ENCODE assay signal across 10 mouse cellular contexts in genomic region chr10:69044171-69044651, GRCm38 (mm10).
DNase-seq lines count a peak whose midpoint lies in the region; ATAC-seq and TF ChIP-seq lines count a peak whose summit lies in the region.
"Had no signal": no experiment of that assay in that cellular context is flagged by ENCODE, and none has a peak within 500 bp of the region (broad histone marks: within the 10 kb centered on the region; RNA-seq: fewer than 3 reads in every experiment).

No protein-coding gene starts in this region.

- H3K4me3 ChIP-seq in hindbrain, embryonic 13.5 days = no peak overlapping the region
- no peak overlapping the region for H3K4me3 ChIP-seq in limb, embryonic 14.5 days (replicated peaks; ENCODE audit: low read length)
- H3K4me3 ChIP-seq: heart, embryonic 13.5 days had no signal

- 30% methylated on average over 12 of the region's 12 CpGs for WGBS in hindbrain, embryonic 13.5 days
- 14% methylated on average over 12 of the region's 12 CpGs for WGBS in limb, embryonic 14.5 days

- no peaks in the 10 kb centered on the region for H3K9me3 ChIP-seq in hindbrain, embryonic 13.5 days
- H3K9me3 ChIP-seq in limb, embryonic 14.5 days (ENCODE audit: control insufficient read depth, low read length) = no peaks in the 10 kb centered on the region
- H3K9me3 ChIP-seq: heart, embryonic 13.5 days had no signal

- H3K4me2 ChIP-seq in hindbrain, embryonic 13.5 days = no peak overlapping the region
- no peak overlapping the region for H3K4me2 ChIP-seq in limb, embryonic 14.5 days (replicated peaks; ENCODE audit: low read depth, low read length, severe bottlenecking)
- H3K4me2 ChIP-seq: heart, embryonic 13.5 days had no signal

- ATAC-seq in hindbrain, embryonic 13.5 days (ENCODE audit: low FRiP score) = no peak
- ATAC-seq in limb, embryonic 14.5 days (ENCODE audit: low FRiP score, low read depth) = no peak

- H3K36me3 ChIP-seq in hindbrain, embryonic 13.5 days = no peaks in the 10 kb centered on the region
- no peaks in the 10 kb centered on the region for H3K36me3 ChIP-seq in limb, embryonic 14.5 days (ENCODE audit: control insufficient read depth, insufficient read depth, low read length)
- H3K36me3 ChIP-seq: heart, embryonic 13.5 days had no signal

- intact Hi-C loops in heart, postnatal 25 days (cut with DNase I) = no loop called here

- peaks cover 27% of the 10 kb centered on the region for H3K4me1 ChIP-seq in hindbrain, embryonic 13.5 days (replicated peaks)
- H3K4me1 ChIP-seq in limb, embryonic 14.5 days (ENCODE audit: control insufficient read depth, insufficient read depth, low read length) = peaks cover 28% of the 10 kb centered on the region
- H3K4me1 ChIP-seq: heart, embryonic 13.5 days had no signal

- no peak for TF ChIP-seq POLR2A in limb, embryonic 14.5 days (IDR thresholded peaks at IDR 0.05; ENCODE audit: borderline replicate concordance, extremely low read depth, insufficient read depth, insufficient read length)

- H3K27ac ChIP-seq in hindbrain, embryonic 13.5 days = peak overlapping the region; percentile 70
- peak overlapping the region; percentile 70 for H3K27ac ChIP-seq in limb, embryonic 14.5 days (replicated peaks; ENCODE audit: low read depth, low read length)
- H3K27ac ChIP-seq: heart, embryonic 13.5 days had no signal

- no peaks in the 10 kb centered on the region for H3K27me3 ChIP-seq in hindbrain, embryonic 13.5 days
- H3K27me3 ChIP-seq in limb, embryonic 14.5 days (ENCODE audit: control insufficient read depth, insufficient read depth, low read length) = no peaks in the 10 kb centered on the region
- H3K27me3 ChIP-seq: heart, embryonic 13.5 days had no signal

- DNase-seq in cerebellum, adult 9-10 months = peak; percentile 14
- no peak for DNase-seq in cerebellum, adult 11 months
- peak; percentile 9 to 15 for DNase-seq in cerebellum, postnatal 36 days
- peak; percentile 23 for DNase-seq in limb, embryonic 14.5 days (ENCODE audit: low spot score)
- no peak for DNase-seq in heart, postnatal 25 days (ENCODE audit: low spot score)
- no peak for DNase-seq in adrenal gland, postnatal 4 days (ENCODE audit: low spot score in 2 of 2)
- no peak for DNase-seq in lung, postnatal 4 days
- DNase-seq: adrenal gland, adult 8-10 months had no signal

- H3K9ac ChIP-seq in hindbrain, embryonic 13.5 days = no peak overlapping the region
- no peak overlapping the region for H3K9ac ChIP-seq in limb, embryonic 14.5 days (ENCODE audit: low read depth, low read length, severe bottlenecking)
- H3K9ac ChIP-seq: heart, embryonic 13.5 days had no signal

Comparison
In these comparisons a context has a peak if more than half of its experiments do, and no peak if none do; other contexts are left out.
1. DNase-seq: peak in cerebellum, adult 9-10 months (single experiment), cerebellum, postnatal 36 days (2 of 2) and limb, embryonic 14.5 days (single experiment); none in cerebellum, adult 11 months (single experiment), heart, postnatal 25 days (single experiment), adrenal gland, postnatal 4 days (0 of 2) and lung, postnatal 4 days (0 of 2).